Mouse (Mus musculus) layer of hippocampus, adult 8-10 months (tissue): ENCODE measurements at regions not wholly inside any gene's neighbourhood (a gene's known extent, or its start where the extent isn't known, plus 50 kb on each side); places are given as distances from the start of the nearest gene placed in this dataset.

Experiments used
- DNase-seq, 2 experiments: peaks; one replicate each; pipeline ENCODE4 v3.0.0; 2022; ENCODE audit warnings: low spot score in 2 of 2

DNA sequence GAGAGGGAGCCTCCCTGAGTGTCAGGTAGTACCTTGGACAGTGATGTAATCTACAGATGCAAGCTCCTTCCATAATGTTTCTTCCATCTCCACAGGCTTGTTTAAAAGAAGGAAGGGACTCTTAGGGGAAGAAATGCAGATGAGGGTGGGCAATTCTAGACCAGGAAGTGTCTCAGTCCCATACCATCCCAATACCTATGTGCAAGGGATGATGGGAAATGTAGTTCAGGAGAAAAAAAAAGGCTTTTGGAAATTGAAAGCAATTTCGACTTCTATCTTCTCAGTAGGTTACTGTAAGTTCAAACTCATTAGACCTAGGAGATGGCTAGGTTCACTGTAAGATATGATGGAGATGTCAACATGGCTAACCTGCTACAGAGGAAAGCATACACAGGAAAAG lies 68.3 kb downstream of the Cd83 start:
- no peak for DNase-seq

DNA sequence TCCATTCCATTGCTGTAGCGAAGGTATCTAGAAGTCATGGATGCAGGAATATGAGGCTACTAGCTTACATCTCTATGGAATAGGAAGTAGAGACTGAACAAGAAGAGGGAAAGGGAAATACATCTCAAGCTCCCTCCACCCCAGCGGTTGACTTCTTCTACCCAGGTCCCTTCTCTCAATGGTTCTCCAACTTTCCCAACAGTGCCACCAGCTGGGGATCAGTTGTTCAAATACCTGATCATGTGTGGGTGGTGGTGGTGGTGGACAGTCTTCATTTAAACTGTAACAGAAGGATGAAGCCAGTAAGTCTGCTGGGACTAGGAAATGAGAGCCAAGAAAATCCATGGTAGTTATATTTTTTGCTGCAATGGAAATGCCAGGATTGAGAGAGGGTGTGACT lies 70.4 kb downstream of the Cd83 start:
- no peak for DNase-seq

DNA sequence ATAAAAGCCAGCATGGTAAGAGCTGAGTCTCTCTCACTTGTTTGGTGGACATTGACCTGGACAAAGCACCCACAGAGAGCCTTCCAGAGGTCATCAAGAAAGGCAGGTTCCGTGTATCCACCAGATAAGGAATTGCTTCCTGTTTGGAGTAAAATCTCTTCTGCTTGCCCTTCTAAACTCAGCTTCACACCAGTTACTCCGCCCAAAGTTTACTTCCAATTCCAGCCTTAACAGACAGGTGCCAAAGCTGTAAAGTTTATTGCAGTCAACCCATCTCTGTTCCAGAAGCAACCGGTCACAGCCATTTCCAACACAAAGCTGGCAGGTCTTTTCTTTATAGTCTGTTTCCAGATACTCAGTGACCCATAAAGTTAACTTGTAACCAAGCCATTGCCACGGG lies 76.4 kb downstream of the Cd83 start:
- no peak for DNase-seq

DNA sequence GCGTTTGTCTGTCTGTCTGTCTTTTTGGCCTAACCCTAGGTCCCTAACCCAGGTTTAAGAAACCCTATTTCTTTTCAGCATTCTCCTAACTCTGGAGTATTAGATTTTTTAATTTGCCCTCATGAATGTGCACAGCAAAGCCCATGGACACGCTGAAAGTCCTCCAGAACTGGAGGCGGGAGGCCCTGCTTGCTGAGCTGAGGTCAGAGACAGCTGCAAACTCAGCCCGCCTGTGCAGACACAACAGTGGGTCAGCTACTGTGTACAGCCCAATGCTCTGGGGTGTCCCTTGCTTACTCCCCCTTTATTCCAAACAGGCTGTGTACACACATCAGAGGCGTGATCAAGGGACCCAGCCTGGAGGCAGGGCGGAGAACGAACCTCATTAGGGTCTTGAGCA lies 76.8 kb downstream of the Cd83 start:
- no peak for DNase-seq

DNA sequence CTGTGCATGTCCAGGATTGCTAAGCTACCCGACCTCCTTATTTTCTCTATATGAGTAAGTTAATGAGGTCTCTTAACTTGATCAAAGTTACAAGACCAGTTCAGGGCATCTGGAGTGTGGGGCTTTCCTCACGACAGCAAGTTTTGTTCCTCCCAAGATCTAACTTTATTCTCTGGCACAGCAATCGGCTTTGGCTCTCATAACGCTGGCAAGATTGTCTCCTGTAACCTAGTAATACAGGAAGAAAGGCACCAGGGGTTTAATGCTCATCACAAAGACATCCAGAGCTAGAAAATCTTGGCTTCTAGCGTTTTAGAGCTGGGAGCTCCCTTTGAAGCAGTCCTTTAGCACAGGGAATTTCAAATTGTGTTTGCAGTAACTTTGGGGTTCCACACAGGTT lies 77.5 kb downstream of the Cd83 start:
- DNase-seq: no peak

DNA sequence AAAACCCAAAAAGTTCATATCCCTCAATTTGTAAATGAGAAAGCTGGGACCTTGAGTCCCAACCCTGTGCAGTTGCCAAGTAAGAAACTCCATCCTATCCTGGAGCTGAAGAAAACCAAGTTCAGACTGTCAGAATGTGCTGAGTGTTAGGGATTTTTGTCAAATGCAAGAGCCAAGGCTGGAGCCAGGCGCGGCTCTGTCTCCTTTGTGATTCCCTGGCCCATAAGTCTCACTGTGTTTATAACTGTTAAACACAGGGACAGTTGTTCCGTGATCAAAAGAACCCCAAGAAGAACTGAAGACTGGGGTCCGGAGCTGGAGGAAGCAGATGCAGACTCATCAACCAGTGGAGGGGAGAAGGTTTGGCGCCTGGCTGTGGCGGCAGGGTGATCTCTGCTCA lies 78.0 kb downstream of the Cd83 start:
- no peak for DNase-seq

DNA sequence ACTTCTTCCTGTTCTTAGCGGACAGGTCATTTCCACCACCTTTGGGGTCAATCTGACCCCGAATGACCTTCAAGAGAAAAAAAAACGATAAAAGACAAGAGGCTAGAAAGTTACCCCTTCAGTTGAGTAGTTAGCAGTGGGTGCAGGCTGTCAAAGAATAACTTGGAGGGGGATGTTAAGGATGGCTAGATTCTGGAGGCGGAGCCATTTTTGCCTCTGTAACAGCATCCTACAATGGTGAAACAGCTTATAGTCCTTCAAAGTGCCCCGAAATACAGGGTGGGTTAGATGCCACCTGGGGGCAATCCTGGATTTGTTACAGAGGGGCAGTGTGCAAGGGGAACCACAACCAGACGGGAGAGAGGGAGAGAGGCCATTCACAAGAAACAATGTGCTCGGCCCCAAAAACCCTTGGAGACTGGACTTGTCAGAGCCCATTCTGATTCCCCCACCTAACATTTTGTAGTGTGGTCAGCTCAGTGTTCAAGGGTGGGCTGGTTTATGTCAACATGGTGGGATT lies 79.1 kb downstream of the Cd83 start:
- no peak for DNase-seq

DNA sequence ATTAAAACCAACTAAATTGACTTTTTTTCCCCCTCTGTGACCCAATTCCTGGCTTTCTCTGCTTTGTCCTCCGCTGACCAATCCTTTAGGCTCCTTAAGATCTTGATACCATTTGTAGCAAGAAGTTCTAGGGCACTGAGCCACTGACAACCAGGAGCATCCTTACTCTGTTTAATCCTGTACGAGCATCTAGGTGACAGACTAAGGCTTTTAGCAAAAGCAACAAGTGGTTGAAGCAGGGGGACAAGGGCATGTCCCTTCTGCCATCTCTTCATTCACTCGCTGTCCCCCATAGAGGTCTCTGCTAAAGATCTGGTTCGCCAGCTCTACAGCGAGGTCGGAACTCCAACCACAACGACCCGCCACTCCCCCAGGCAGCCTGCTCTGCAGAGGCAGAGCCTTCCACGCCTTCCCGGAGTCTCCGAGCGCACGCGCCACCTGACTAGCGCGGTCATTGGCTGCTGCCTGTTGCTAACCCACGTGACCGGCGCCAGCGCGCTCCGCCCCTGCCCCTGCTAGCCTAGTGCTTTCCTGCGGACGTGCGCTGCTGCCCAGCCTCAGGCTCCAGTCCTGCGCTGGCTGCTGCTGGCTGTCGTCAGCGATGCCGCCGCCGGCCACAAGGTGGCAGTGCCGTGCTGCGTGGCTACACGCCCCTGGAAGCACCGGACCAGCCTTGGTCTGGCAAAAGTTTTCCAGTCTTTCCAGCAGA lies 79.7 kb downstream of the Cd83 start:
- DNase-seq: peak; percentile 93 to 97

DNA sequence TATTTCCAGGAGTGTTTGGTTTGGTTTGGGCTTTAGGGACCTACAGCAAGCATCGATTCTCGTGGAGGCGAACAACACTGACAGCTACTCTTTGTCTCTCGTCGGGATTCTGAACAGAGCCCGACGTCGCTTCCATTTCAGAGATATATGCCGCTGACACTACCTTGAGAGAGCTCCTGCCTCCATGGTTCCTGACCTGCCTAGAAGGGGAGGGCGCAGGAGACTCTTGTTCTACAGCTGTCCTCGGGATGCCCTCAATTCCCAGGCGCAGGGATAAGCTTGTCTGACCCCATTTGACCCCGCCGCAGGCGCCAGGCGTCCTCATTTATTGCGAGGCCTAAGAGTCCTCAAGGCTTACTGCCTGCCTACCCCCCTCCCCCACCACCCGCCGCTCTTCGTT lies 80.5 kb downstream of the Cd83 start:
- peak; percentile 6 to 7 for DNase-seq

DNA sequence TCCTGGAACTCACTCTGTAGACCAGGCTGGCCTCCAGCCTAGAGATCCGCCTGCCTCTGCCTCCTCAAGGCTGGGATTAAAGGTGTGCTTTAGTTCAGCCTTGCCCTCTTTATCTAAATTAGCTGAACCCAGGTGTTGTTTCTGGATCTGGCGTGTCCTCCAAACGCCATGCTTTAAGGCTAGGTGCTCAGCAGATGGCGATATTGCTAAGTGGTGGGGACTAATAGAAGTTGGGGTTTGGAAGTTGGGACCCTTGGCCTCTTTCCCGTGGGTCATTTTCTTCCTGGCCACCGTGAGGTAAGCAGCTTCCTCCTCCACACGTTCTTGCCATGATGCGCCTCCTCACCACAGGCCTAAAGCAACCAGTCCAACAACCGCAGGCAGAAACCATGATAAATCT lies 91.3 kb downstream of the Cd83 start:
- no peak for DNase-seq

DNA sequence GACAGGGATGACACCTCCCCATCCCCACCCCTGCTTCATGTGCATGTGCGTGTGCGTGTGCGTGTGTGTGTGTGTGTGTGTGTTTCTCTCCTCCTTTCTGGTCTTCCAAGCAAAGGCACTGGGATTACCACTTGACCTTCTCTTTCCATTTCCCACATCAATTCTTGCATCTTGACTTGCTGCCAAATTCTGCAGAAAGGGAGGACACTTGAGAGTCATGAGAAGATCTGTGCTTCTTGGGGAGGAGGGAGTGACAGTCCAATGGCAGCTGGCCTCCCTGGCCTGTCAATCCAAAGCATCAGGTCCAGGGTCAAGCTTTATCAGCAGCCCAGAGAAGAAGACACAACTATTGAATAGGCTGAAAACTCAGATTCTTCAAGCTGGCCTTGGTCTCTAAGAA lies 102.7 kb downstream of the Cd83 start:
- DNase-seq: no peak

DNA sequence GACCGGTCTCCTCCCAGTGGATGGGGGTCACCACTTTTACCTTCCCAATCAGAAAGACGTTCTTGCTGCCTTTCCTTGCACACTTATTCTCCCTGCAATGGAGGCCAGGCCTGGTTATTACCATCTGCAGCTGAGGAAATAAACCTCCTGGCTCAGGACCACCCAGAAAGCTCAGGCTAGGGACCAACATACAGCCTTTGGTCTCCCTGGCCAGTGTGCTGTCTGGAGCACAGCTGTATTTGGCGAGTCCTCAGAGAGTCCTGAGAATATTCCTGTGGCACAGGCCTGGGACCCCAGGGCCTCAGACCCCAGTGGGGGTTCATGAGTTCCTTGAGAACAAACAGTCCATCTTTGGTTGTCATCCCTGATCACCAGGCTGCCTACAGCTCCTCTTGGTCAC lies 107.4 kb downstream of the Cd83 start:
- no peak for DNase-seq

DNA sequence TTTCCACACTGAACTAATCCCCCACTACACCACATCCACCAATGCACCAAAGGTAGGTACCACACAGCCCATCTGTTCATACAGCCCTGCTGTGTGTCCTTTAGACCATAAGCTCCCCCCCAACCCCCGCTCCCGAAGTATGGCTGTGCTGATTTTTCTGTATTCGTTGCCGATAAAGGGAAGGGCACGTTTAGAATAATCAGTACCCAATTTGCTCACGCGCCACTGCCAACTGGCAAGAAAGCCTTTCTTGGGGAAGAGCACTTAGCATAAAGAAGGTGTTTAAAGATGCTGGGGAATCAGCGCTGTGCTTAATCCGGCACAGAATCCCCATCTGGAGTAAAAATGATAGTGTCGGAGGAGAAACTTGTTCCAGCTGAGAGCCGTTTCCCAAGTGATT lies 111.4 kb downstream of the Cd83 start:
- no peak for DNase-seq

DNA sequence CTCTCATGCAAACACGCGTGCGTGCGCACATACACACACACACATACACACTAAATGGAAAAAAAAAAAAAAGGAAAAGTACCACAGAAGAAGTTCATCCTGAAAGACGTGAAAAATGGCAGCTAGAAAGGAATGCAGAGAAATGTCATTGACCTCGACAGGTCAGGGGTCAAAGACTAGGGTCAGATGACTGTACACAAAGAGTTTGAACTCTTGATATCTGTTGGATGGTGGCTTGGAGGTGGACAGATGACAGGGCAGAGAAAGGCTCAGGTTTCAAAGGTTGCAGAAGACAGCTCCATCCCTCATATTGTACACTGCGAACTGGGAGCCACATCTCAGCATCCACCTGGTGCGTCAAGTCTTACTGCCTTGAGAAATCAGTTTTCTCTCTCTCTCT lies 112.5 kb downstream of the Cd83 start:
- no peak for DNase-seq

DNA sequence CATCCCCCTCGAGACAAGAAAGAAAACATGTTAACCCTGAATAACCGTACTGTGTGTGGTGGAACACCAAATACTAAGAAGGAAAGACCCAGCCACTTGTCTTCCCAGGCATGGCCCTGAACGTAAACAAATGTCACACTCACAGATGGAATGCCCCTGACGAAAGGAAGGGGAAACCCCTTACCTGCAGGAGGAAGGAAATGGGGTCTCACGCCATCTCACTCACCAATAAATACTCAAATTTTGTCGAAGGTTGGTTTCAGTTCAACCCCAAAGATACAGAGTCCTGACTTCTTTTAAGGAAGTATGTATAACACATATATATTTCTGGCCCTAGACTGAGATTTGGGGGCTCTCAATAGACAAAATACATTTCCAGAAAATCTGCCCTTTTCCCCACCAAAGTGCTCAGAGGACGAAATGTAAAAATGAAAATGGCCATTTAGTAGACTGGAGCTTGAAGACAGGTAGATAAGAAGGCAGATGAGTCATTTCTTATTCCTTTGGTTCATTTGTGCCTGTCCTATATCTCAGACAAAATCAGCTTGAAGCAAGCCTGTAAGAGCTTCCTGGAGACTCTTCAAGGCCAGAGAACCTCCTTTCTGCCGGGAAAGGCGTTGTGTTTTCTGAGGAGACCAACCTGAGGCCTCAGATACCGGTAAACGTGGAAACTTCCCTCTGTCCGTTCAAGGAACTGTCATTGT lies 114.1 kb downstream of the Cd83 start:
- no peak for DNase-seq

DNA sequence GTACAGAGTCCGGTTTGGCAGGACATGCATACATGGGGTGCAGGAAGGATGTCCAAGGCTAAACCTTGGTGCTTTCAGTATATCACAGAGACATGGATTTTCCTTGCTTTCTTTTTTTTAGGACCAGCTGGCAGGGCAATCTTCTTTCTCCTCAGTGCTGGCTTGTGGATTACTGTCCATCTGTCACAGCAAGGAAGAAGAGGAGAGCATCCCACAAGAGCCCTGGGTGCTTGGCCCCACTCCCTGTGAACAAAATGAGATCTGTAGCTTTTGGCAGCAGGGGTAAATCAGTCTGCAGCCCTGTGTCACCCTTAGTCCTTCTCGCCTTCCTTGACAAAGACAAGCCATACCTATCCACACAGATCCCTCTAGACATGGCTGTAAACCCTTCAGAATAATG lies 115.5 kb downstream of the Cd83 start:
- DNase-seq: no peak

DNA sequence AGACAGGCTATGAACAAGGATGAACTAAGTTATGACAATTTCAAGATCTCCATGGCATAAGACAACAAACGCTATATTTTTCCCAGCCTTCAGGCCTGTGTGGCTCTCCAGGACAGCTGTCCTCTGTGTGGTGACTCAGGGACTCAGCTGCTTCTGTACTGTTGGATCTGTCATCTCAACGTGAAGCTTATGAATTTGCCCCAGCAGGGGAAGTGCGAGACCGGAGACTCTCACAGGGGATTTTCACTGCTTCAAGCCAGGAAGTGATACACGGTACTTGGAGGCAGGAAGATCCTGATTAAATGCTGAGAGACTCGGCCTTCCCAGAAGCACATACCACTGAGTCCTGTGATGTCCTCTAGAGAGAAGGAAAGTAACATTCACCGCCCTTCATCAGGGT lies 116.2 kb downstream of the Cd83 start:
- DNase-seq: no peak

DNA sequence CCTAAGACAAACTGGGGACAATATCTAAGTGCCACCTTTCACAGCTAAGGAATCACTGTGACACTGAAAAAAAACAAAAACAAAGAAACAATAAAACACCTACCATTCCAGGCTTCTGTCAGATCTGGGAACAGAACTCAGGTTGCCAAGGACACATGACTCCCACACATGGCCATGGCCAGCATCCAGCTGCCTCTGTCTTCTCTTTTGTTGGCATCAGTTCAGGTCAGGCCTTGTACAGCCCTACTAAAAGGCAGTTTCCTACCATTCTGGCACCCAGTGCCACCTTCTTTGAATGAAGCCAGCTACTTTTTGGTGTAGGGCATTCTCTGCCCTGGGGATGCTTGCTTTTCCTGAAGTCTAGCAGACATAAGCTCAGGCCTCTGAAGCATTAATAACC lies 118.8 kb downstream of the Cd83 start:
- DNase-seq: peak; percentile 26 to 63

DNA sequence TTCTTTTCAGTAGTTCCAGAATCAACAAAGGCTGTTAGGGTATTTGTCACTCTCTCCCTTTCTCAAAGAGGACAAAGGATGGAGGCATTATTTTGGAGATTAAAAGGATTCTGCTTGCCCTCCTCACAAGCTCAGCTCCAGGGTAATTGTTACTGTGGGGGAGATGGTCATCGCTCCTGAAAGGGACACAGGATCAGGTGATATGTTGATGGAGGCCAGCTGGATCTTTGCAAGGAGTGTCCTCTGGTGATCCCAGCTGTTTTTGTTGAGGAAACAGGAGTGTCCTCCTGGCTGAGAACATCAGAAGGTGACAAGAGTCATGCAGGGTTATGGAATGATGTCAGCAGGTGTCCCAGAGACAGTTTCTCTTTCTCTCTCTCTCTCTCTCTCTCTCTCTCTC lies 119.7 kb downstream of the Cd83 start:
- no peak for DNase-seq

DNA sequence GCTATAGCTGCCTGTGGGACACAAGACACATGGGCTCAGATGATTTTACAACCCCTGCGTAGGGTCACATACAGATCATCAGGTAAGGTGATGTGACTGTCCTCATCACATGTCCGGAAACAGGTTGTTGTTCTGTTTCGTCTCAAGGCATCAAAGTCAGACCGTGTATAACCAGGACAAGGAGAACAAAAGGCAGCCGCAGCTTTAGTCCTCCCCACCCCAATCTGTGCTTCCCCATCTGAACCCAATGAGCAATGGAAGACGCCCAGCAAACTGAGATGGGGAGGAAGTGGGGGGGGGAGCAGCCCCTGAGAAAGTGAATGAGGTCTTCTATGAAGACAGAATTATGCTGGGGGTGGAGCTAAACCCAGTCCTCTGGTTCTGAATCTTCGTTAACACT lies 121.7 kb downstream of the Cd83 start:
- DNase-seq: no peak

DNA sequence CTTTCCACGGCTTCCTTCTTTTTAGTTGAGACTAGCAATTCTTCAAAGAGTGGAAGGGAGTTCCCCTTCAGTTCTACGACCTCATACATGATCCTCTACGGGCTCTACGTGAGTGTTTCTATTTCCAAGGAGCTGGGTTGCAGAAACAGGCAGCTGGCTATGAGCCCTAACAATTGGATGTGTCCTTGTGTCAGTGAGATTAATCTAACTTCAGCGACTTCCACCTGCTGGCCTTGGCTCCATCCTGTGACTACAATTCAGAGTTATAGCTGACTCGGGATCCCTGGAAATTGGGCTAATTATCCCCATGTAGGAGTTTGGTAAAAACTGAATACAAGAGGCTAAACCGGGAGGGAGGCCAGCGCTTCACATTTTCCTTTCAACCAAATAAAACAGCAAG lies 122.8 kb downstream of the Cd83 start:
- DNase-seq: no peak

DNA sequence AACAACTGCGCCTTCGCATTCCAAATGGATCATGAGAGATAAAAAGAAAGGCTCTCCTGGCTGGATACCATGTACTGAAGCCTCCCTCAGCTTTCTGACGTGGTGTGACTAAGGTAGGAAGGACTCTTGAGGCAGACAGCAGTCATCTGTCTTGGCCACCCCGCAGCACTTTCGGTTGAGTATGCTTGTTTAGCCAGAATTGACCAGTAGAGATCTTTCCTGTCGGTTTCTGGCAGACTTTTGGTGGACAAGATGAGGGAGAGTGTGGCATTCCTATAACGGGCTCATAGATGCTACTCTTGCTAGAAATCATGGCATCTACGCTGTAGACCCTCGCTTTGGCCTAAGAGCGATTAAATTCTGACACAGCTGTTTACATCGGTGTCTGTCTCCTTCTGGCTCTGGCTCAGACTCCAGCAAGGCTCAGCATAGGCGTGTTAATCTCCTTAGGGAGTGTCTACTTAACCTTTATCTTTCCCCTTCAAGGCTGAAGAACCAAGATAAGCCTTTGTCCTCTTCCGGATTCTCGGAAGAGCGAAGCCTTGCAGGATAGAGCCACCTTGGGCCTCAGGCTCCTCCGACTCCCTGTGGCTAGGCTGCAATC lies 123.6 kb downstream of the Cd83 start:
- no peak for DNase-seq

DNA sequence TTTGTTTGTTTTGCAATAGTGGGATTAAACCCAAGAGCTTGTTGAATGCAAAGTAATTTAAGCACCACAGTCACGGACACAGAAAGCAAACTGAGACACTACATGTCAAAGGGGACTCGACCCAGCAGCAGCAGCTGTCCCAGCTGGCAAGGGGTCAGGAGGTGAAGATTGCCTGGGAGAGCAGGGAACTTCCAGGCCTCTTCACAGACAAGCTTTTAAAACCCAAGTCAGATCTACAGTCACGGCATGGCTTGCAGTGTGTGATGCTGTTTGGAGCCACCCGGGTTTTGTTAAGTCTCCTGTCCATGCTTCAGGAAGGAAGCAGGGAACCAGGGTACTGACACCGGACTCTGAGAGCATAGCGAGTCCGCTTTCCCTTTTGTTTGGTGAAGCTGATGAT lies 125.4 kb downstream of the Cd83 start:
- DNase-seq: no peak
